Mouse (Mus musculus): Measurements from ENCODE around the gene Cabp1. TPM values are rescaled to one million over a fixed set of nuclear protein-coding genes. Genes with fewer than 3 reads are reported as not detected.
A peak's percentile ranks its signal among the peaks of the same experiment; 100 is the strongest.

Cabp1 gene
- 0.72 and 1.5 TPM in 2 replicates for polyA plus RNA-seq (2012; rRNA removed)

DNA sequence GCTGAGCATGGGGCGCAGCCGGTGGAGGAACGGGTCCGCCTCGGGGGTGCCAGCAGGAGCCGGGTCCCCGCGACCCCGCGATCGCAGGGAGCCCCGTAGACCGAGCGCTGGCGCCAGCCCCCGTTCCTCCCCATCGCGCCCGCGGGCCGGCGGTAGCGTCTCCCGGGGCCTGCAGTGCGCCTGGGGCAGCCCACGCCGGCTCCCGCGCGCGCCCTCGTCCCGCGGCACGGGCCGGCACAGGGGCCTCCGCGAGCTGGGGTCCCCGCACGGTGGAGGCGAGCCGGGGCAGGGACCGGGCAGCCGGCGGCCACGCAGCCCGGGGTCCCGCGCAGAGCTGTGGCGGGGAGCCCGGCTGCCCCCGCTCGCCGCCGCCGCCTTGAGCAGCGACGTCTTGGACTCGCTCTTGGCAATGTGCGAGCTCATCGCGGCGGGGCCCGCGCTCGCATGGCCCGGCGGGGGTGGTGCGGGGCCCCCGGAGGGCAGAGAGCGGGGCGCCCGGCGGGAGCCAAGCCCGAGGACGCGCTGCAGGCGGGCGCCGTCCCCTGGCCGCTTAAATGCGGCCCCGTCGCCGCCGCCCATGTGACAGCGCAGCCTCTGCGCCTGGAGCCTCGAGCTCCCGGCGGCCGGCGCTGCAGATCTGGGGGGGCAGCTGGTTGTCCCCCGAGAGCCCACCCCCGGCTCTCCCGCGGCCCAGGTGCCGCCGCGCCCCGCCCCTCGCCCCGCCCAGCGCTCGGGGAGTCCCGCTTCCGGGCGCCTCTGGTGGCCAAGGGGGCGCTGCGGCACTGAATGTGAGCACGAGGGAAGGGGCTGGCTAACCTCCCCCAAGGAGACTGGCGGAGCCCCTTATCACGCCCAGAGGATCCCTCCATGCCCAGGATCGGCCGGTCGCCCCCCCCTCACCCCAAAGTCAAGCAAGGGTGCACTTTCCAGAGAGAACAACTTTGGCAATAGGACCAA, at the start of gene Cabp1:
TSS of gene Cabp1 (minus strand) at position 713 of the 957 bp plus-strand sequence.
- Histone ChIP-seq H3K27ac (ENCODE audit: insufficient read depth, low read length) (no peak within 1 kb of the TSS), H3K4me1 (ENCODE audit: control insufficient read depth, insufficient read depth, insufficient read length) (peaks cover 4% of the 10 kb centered on the region), H3K4me3 (ENCODE audit: extremely low read depth, insufficient read depth, insufficient read length) (peak within 1 kb of the TSS; percentile 51; the same call in 1 of the 2 replicates), H3K36me3 (ENCODE audit: control insufficient read depth, insufficient read depth, low read length) (no peaks in the 10 kb centered on the region), H3K27me3 (ENCODE audit: control insufficient read depth, insufficient read depth, low read length) (peaks cover 30% of the 10 kb centered on the region)
- peak in 1 of 2 experiments; percentile 58 for DNase-seq (ENCODE audit: low read depth in 1 of 2, low spot score in 2 of 2)
- no peak for TF ChIP-seq POLR2A (IDR thresholded peaks at IDR 0.05; ENCODE audit: low read depth, low read length)
- TF ChIP-seq CTCF (IDR thresholded peaks at IDR 0.05; ENCODE audit: extremely low read depth, insufficient read depth, insufficient read length, insufficient replicate concordance) = peak; percentile 21; the same call in 1 of the 2 replicates
- 2% methylated on average over 90 of the region's 116 CpGs for WGBS

GRCm38 (mm10) chr5:115240191-115240590, 46.0 kb upstream of the Cabp1 start:
- TF ChIP-seq POLR2A (IDR thresholded peaks at IDR 0.05; ENCODE audit: low read depth, low read length) (no peak), CTCF (IDR thresholded peaks at IDR 0.05; ENCODE audit: extremely low read depth, insufficient read depth, insufficient read length, insufficient replicate concordance) (no peak)
- peaks cover 37% of the 10 kb centered on the region for H3K36me3 ChIP-seq (ENCODE audit: control insufficient read depth, insufficient read depth, low read length)
- H3K4me3 ChIP-seq (ENCODE audit: extremely low read depth, insufficient read depth, insufficient read length) = no peak overlapping the region
- DNase-seq (ENCODE audit: low read depth in 1 of 2, low spot score in 2 of 2) = no peak
- peaks cover 9% of the 10 kb centered on the region for H3K4me1 ChIP-seq (ENCODE audit: control insufficient read depth, insufficient read depth, insufficient read length)
- WGBS = 88% methylated on average over 11 of the region's 11 CpGs
- H3K27ac ChIP-seq (ENCODE audit: insufficient read depth, low read length) = no peak overlapping the region
- peaks cover 4% of the 10 kb centered on the region for H3K27me3 ChIP-seq (ENCODE audit: control insufficient read depth, insufficient read depth, low read length)

GRCm38 (mm10) chr5:115238729-115239195, 44.6 kb upstream of the Cabp1 start:
- no peak for TF ChIP-seq CTCF (IDR thresholded peaks at IDR 0.05; ENCODE audit: extremely low read depth, insufficient read depth, insufficient read length, insufficient replicate concordance)
- TF ChIP-seq POLR2A (IDR thresholded peaks at IDR 0.05; ENCODE audit: low read depth, low read length) = no peak
- peaks cover 29% of the 10 kb centered on the region for H3K36me3 ChIP-seq (ENCODE audit: control insufficient read depth, insufficient read depth, low read length)
- no peak overlapping the region for H3K27ac ChIP-seq (ENCODE audit: insufficient read depth, low read length)
- peaks cover 5% of the 10 kb centered on the region for H3K27me3 ChIP-seq (ENCODE audit: control insufficient read depth, insufficient read depth, low read length)
- DNase-seq (ENCODE audit: low read depth in 1 of 2, low spot score in 2 of 2) = no peak
- H3K4me1 ChIP-seq (ENCODE audit: control insufficient read depth, insufficient read depth, insufficient read length) = peaks cover 10% of the 10 kb centered on the region
- H3K4me3 ChIP-seq (ENCODE audit: extremely low read depth, insufficient read depth, insufficient read length) = peak overlapping the region; percentile 86
- 14% methylated on average over 11 of the region's 11 CpGs for WGBS

DNA sequence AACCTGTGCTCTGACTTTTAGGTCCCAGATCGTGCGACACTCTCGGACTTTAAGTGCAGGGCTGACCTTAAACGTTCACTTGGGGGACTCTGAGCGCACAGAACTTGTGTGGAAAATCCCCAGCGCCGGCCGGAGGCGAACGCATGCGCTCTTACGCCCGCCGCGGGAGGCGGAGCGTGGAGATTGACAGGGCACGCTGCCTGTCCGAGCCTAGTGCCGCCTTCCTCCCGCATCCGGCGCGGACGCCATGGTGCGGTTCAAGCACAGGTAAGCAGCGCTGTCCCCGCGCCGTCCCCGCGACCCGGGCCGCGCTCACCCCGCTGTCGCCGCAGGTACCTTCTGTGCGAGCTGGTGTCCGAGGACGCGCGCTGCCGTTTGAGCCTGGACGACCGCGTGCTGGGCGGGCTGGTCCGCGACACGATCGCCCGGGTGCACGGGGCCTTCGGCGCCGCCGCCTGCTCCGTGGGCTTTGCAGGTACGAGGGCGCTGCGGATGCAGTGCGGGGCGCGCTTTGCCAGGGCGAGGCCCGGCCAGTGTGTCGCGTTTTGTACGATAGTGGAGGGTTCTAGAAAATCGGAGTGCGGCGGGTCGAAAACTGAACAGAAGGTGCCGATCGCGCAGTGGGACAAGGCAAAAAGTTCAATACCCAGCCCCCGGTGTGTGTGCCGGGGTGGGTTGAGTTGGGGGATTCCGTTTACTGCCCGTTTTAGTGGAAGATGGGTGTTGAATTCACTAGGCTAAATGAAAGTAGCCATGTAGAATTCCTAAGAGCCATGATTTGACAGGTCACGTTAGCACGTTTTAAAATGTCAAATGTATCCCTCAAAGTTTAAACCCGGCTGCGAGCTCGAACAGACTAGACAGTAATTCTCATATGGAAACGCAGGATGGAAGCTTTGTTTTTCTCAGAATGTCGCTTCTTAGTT, 43.9 kb upstream of the Cabp1 start:
- peaks cover 5% of the 10 kb centered on the region for H3K27me3 ChIP-seq (ENCODE audit: control insufficient read depth, insufficient read depth, low read length)
- H3K4me1 ChIP-seq (ENCODE audit: control insufficient read depth, insufficient read depth, insufficient read length) = peaks cover 10% of the 10 kb centered on the region
- peak; percentile 69 for TF ChIP-seq POLR2A (IDR thresholded peaks at IDR 0.05; ENCODE audit: low read depth, low read length)
- no peak for TF ChIP-seq CTCF (IDR thresholded peaks at IDR 0.05; ENCODE audit: extremely low read depth, insufficient read depth, insufficient read length, insufficient replicate concordance)
- H3K4me3 ChIP-seq (ENCODE audit: extremely low read depth, insufficient read depth, insufficient read length) = peak overlapping the region; percentile 86
- peaks cover 23% of the 10 kb centered on the region for H3K36me3 ChIP-seq (ENCODE audit: control insufficient read depth, insufficient read depth, low read length)
- WGBS = 1% methylated on average over 88 of the region's 88 CpGs
- H3K27ac ChIP-seq (ENCODE audit: insufficient read depth, low read length) = peak overlapping the region; percentile 65
- peak; percentile 78 to 95 for DNase-seq (ENCODE audit: low read depth in 1 of 2, low spot score in 2 of 2)

GRCm38 (mm10) chr5:115235786-115236263, 41.6 kb upstream of the Cabp1 start, which contains the start of gene Pop5:
Gene Pop5 (plus strand): TSS chr5:115235836.
- DNase-seq (ENCODE audit: low read depth in 1 of 2, low spot score in 2 of 2) = peak; percentile 59 to 84
- no peak within 1 kb of the TSS for H3K27ac ChIP-seq (ENCODE audit: insufficient read depth, low read length)
- peak within 1 kb of the TSS; percentile 53 for H3K4me3 ChIP-seq (ENCODE audit: extremely low read depth, insufficient read depth, insufficient read length)
- H3K4me1 ChIP-seq (ENCODE audit: control insufficient read depth, insufficient read depth, insufficient read length) = peaks cover 10% of the 10 kb centered on the region
- H3K36me3 ChIP-seq (ENCODE audit: control insufficient read depth, insufficient read depth, low read length) = peaks cover 7% of the 10 kb centered on the region
- TF ChIP-seq CTCF (IDR thresholded peaks at IDR 0.05; ENCODE audit: extremely low read depth, insufficient read depth, insufficient read length, insufficient replicate concordance) (peak; percentile 96), POLR2A (IDR thresholded peaks at IDR 0.05; ENCODE audit: low read depth, low read length) (no peak)
- peaks cover 8% of the 10 kb centered on the region for H3K27me3 ChIP-seq (ENCODE audit: control insufficient read depth, insufficient read depth, low read length)
- 2% methylated on average over 21 of the region's 21 CpGs for WGBS

GRCm38 (mm10) chr5:115235323-115235771, 41.2 kb upstream of the Cabp1 start:
- Histone ChIP-seq H3K36me3 (ENCODE audit: control insufficient read depth, insufficient read depth, low read length) (peaks cover 2% of the 10 kb centered on the region; the same call in 1 of the 2 replicates), H3K27me3 (ENCODE audit: control insufficient read depth, insufficient read depth, low read length) (peaks cover 8% of the 10 kb centered on the region), H3K27ac (ENCODE audit: insufficient read depth, low read length) (no peak overlapping the region), H3K4me3 (ENCODE audit: extremely low read depth, insufficient read depth, insufficient read length) (peak overlapping the region; percentile 53), H3K4me1 (ENCODE audit: control insufficient read depth, insufficient read depth, insufficient read length) (peaks cover 10% of the 10 kb centered on the region)
- DNase-seq (ENCODE audit: low read depth in 1 of 2, low spot score in 2 of 2) = peak in 1 of 2 experiments; percentile 23
- TF ChIP-seq POLR2A (IDR thresholded peaks at IDR 0.05; ENCODE audit: low read depth, low read length) (no peak), CTCF (IDR thresholded peaks at IDR 0.05; ENCODE audit: extremely low read depth, insufficient read depth, insufficient read length, insufficient replicate concordance) (no peak)
- 2% methylated on average over 45 of the region's 45 CpGs for WGBS

Measured in spleen, adult 2 months (tissue).